Mouse (Mus musculus) left cerebral cortex, postnatal 25 days (tissue): ENCODE measurements around the gene Zdhhc8. TPM values are rescaled to one million over a fixed set of nuclear protein-coding genes. Genes with fewer than 3 reads are reported as not detected.

Experiments used
- DNase-seq, 2 experiments: peaks; one replicate each; pipeline ENCODE4 v3.0.0; 2022; ENCODE audit warnings: low spot score in 2 of 2, mixed read lengths in 1 of 2
- intact Hi-C: fragments of 180-260 bp; cut with DNase I; formaldehyde crosslinking; loops from one replicate; pipeline ENCODE4 v1.15.1; 2025
- total RNA-seq, 2 experiments: library from RNA; stranded (reverse); gene quantifications; 2 replicates each; pipeline ENCODE4 v1.2.3; 2021

The Zdhhc8 gene
- 100 to 1,000 TPM; 140 to 144 TPM for total RNA-seq

GRCm38 (mm10) chr16:18234671-18235388 is at the start of gene Zdhhc8:
Zdhhc8 (minus strand) TSS chr16:18235136.
- intact Hi-C loops = loop anchor here (1.0 to 10.0 kb wide), 3 partner anchors 13 to 390 kb away; partner anchors contain the start of genes Gm49601, Gp1bb, Ranbp1 and Sept5
- DNase-seq = peak; percentile 81 to 86

- DNase-seq = no peak
- intact Hi-C loops = no loop called here
Observed at GRCm38 (mm10) chr16:18275166-18275565, 40.2 kb upstream of the Zdhhc8 start.

DNA sequence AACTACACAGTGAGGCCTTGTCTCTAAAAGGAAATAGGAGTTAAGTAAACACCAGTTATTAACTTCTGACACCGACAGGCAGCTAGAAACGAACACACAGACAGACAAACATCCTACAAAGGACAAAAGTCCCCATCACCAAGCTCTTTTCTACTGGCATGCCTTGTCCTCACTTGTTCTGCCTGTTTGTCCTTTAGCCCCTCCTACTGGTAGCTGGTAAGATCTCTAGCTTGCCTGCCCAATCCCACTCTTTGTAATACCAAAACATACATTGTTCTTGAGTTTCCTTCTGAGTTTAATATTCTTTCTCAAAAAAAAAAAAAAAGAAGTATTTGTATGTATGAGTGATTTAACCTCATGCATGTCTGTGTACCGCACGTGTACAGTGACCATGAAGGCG is 33.2 kb upstream of the Zdhhc8 start:
- intact Hi-C loops = no loop called here
- no peak for DNase-seq

- intact Hi-C loops = no loop called here
Observed at GRCm38 (mm10) chr16:18265024-18265423, 30.1 kb upstream of the Zdhhc8 start.

DNA sequence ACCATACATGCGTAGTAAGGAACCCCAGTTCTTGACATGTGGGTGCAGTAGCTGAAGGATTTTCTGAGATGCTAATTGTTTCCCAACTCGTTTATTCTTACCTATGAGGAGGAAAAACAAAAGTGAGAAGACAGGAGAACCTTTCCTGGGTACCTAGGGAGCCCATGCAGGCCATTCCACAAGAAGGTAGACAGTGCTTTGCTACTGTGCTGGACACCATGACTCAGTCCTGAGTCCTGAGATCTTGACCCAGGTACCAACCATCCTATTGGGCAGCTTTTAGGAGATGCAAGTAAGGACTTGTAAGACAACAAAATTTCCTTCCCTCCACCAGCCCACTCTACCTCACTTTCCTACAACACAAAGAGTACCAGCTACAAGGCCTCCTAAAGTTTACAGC is 23.3 kb upstream of the Zdhhc8 start, which contains the start of gene Gm49776:
Gm49776 (minus strand) TSS at position 101 of the 400 bp plus-strand sequence.
- DNase-seq = no peak
- intact Hi-C loops = no loop called here

More at GRCm38 (mm10) chr16:18265024-18265423, 30.1 kb upstream of the Zdhhc8 start:
- DNase-seq = no peak

DNA sequence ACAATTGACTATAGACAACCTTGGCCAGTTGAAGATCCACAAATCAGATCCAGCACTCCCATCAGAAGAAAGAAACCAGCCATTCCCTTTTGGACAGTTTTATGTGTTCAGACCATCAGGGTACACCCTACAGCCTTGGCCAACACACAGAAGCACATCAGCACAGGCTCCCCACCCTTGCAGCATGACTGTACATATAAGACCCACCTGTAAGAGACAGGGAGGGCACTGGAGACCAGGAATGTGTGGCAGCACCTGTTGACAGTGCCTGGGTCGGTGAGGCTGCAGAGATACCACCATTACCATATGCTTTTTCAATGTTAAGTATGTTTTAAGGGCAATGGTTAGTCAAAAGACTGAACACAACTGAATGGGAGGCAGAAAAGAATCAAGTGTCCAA is 18.9 kb upstream of the Zdhhc8 start:
- intact Hi-C loops = no loop called here

GRCm38 (mm10) chr16:18252736-18253135 is 17.8 kb upstream of the Zdhhc8 start:
- DNase-seq = no peak
- intact Hi-C loops = no loop called here

More for the DNA sequence above, 18.9 kb upstream of the Zdhhc8 start:
- DNase-seq = no peak

- DNase-seq = no peak
- intact Hi-C loops = no loop called here
Observed at GRCm38 (mm10) chr16:18250828-18251790, 16.2 kb upstream of the Zdhhc8 start.

- intact Hi-C loops = no loop called here
- DNase-seq = no peak
Observed at GRCm38 (mm10) chr16:18250231-18250630, 15.3 kb upstream of the Zdhhc8 start.

- intact Hi-C loops = no loop called here
- peak; percentile 48 to 55 for DNase-seq
Observed at GRCm38 (mm10) chr16:18249364-18249967, 14.5 kb upstream of the Zdhhc8 start.

DNA sequence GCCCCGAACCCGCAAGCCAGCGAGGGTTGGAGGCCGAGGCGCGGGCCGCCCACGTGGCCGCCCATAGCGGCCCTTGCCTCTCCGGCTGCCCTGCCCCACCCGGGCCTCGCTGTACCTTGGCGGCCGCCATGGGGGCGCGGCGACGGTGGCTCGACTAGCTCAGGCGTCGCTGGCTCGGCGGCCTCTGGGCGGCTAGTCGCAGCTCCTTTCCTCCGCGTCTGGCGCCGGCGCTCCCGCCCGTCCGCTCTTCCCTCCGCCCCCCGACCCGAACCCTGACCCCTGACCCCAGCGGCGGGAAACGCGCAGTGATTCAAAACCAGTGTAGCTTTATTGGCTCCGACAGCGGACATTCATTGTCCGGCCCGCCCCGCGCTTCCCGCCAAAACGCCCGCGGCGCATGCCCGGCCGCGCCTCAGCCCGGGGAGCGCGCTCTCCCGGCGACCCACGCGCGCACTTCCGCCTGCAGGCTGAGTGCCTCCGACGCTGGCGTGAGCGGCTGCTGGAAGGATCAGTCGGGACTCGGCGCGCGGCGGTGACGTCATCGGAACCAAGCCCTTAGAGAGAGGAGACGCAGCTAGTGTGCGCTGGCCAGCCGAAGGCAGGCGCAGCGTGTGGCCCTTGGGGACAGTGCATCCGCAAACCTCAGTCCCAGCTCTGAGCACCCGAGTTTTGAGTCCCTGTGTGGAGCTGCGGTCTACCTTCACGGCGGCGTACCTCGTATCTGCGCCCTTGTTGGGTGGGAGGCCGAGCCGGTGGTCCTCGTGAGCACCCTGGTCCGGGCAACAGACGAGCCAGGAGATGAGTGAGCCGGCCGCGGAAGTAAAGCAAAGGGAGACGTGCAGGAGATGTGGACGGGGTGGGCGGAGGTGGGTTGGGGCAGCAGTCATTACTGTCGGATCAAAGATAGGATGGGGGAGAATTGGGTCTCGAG is 13.8 kb upstream of the Zdhhc8 start, which contains the start of the genes Trmt2a and Ranbp1:
Trmt2a (plus strand) TSS at position 247 of the 931 bp plus-strand sequence.
Ranbp1 (minus strand) TSS at position 300 of the 931 bp plus-strand sequence.
- DNase-seq = peak; percentile 99
- intact Hi-C loops = loop anchor here (1.0 kb wide), 1 partner anchor 13 kb away; the partner anchor contains the start of gene Zdhhc8

GRCm38 (mm10) chr16:18247521-18248399 is 12.8 kb upstream of the Zdhhc8 start:
- intact Hi-C loops = loop anchor here (1.0 kb wide), 1 partner anchor 12 kb away; the partner anchor contains the start of gene Zdhhc8
- DNase-seq = peak in 1 of 2 experiments; percentile 40

DNA sequence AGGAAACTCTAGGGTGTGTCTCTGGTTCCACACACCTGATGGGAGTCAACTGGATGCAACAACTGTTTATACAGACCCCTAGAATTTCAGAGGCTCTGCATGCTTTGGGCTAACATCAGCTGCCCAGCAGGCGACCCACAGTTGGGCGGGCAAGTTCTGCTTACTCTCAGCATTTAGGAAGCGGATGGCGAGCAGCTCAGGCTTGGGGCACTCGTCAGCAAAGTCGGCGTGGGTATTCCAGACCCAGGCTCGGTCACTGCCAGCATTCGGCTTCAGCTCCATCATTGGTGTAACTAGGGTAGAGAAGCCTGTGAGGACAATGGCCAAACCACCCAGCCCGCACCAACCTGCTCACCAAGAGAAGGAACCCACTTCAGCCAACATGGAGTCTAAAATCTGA is 6.6 kb upstream of the Zdhhc8 start:
- intact Hi-C loops = no loop called here
- DNase-seq = no peak

DNA sequence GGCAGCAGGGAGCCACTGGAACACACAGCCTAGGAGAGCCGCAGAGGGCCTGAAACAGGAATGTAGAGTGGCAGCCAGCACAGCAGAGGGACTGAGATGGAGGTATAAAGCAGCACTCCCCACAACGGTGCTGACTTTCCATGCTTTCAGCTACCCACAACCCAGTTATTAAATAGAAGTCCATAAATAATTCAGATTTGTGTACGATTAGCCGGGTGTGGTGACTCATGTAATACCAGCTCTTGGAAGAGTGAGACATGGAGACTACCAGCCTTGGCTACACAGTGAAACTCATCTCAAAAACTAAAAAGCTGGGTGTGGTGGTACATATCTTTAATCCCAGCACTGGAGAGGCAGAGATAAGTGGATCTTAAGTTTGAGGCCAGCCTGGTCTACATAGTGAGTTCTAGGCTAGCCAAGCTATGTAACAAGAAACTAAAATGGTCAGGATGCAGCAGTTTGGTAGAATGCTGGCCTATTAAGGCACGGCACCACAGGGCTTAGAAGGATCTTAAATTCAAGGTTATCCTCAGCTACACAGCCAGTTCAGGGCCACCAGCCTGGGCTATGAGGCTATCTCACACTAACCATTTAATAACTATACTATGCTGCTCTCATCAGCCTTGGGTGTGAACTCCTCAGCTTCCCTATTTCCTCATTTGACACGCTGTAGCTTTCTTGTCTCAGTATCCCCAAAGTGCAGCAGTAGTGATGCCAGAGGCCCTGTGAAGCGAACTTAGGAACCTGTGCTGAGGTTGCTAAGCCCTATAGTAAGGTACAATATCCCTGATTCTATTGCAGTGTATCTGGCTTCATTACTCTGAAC is 2.0 kb upstream of the Zdhhc8 start:
- DNase-seq = no peak
- intact Hi-C loops = loop anchor here (10.0 kb wide), 2 partner anchors 312 to 388 kb away; partner anchors contain the start of genes Gm49601, Gp1bb, Sept5 and Slc25a1

DNA sequence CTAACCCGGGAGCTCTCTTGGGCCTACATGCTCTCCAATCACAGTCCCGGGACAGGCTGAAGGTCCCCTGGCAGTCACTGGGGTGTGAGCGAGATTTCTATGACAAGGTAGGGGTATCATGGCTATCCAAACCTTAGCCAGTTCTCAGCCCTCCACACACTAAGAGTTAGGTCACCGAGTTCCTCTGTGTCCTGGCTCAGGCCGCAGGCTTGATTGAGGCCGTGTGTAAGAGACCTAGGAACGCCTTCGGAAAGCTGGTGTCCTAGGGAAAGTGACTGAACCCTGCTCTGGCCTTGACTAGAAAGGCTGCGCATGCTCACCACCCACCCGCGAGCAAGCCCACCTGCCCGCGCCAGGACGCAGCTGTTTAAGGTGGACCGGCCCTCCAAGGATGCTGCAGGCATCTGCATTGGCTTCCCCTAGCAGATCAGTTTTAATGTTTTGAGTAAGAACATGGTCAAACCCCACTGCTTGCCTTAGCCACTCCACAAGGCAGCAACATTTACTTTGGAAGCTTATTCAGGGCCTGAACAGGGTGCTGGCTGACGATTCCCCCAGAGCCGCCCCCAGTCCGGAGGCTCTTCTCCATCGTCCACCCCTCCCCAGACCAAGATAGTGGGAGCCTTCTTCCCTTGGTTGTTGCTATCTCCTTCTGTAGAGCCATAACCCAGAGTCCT is 591 bp upstream of the Zdhhc8 start:
- DNase-seq = peak; percentile 75 to 81
- intact Hi-C loops = loop anchor here (1.0 to 10.0 kb wide), 3 partner anchors 13 to 389 kb away; partner anchors contain the start of genes Gm49601, Gp1bb, Ranbp1 and Sept5
